8 mouse cellular contexts compared by ENCODE assay signal in the genomic region with DNA sequence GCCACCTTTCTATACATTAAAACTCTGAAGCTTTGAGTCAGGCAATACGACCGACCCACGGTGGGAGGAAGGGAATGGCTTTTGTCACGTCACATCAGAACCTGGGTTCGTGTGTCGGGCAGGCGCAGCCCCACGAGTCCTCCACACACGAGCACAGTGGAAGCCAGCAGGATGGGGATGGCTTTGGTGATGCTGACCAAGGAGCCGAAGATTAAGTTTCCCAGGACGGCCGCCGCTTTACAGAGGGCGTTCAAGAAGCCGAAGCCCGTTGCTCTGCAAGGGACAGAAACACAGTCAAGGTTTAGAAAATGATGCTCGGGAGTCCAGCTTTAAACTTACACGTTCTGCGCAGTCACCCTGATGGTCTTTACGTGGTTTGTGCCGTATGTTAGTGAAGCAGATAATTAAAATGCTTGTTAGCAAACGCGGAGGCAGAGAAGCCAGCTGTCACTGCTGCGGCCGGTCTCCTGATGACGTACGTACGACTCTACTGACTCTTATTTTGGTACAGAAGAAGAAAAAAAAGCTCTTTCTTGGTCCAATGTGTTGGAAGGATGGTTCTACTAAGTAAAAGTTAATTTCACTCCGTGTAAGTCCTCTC.
DNase-seq lines count a peak whose midpoint lies in the region; ATAC-seq and TF ChIP-seq lines count a peak whose summit lies in the region.

No protein-coding gene starts in this region.

- peak overlapping the region; percentile 51 for H3K9ac ChIP-seq in lung, embryonic 14.5 days
- H3K9ac ChIP-seq in embryonic facial prominence, embryonic 11.5 days (replicated peaks; ENCODE audit: low read length): peak overlapping the region; percentile 46
- peak overlapping the region; percentile 61 for H3K9ac ChIP-seq in kidney, embryonic 16.5 days (replicated peaks; ENCODE audit: low read length)
- peak overlapping the region; percentile 60 for H3K9ac ChIP-seq in liver, embryonic 12.5 days
- H3K9ac ChIP-seq in neural tube, embryonic 12.5 days: peak overlapping the region; percentile 19; the same call in 1 of the 2 replicates

- 5% methylated on average over 29 of the region's 29 CpGs for WGBS in lung, embryonic 14.5 days
- WGBS in embryonic facial prominence, embryonic 11.5 days: 11% methylated on average over 29 of the region's 29 CpGs
- 15% methylated on average over 29 of the region's 29 CpGs for WGBS in heart, embryonic 10.5 days
- WGBS in kidney, embryonic 16.5 days: 9% methylated on average over 29 of the region's 29 CpGs
- WGBS in liver, embryonic 12.5 days (ENCODE audit: insufficient replicate concordance): 25% methylated on average over 29 of the region's 29 CpGs
- 19% methylated on average over 29 of the region's 29 CpGs for WGBS in neural tube, embryonic 12.5 days

- H3K4me1 ChIP-seq in lung, embryonic 14.5 days (ENCODE audit: insufficient read depth): peaks cover 5% of the 10 kb centered on the region
- H3K4me1 ChIP-seq in embryonic facial prominence, embryonic 11.5 days (ENCODE audit: control insufficient read depth, insufficient read depth, low read length): peaks cover 3% of the 10 kb centered on the region
- peaks cover 47% of the 10 kb centered on the region for H3K4me1 ChIP-seq in heart, embryonic 10.5 days
- peaks cover 15% of the 10 kb centered on the region for H3K4me1 ChIP-seq in kidney, embryonic 16.5 days (ENCODE audit: insufficient read depth, low read length)
- peaks cover 86% of the 10 kb centered on the region for H3K4me1 ChIP-seq in liver, embryonic 12.5 days
- H3K4me1 ChIP-seq in neural tube, embryonic 12.5 days: peaks cover 23% of the 10 kb centered on the region

- H3K36me3 ChIP-seq in lung, embryonic 14.5 days (ENCODE audit: insufficient read depth): no peaks in the 10 kb centered on the region
- no peaks in the 10 kb centered on the region for H3K36me3 ChIP-seq in embryonic facial prominence, embryonic 11.5 days (replicated peaks; ENCODE audit: control insufficient read depth, insufficient read depth, low read depth, low read length)
- H3K36me3 ChIP-seq in heart, embryonic 10.5 days: no peaks in the 10 kb centered on the region
- H3K36me3 ChIP-seq in kidney, embryonic 16.5 days (ENCODE audit: insufficient read depth, low read length): no peaks in the 10 kb centered on the region
- H3K36me3 ChIP-seq in liver, embryonic 12.5 days: no peaks in the 10 kb centered on the region
- H3K36me3 ChIP-seq in neural tube, embryonic 12.5 days: no peaks in the 10 kb centered on the region

- H3K27ac ChIP-seq in lung, embryonic 14.5 days (ENCODE audit: low read depth): no peak overlapping the region
- H3K27ac ChIP-seq in embryonic facial prominence, embryonic 11.5 days (replicated peaks; ENCODE audit: low read depth, low read length): no peak overlapping the region
- H3K27ac ChIP-seq in heart, embryonic 10.5 days: peak overlapping the region; percentile 80
- no peak overlapping the region for H3K27ac ChIP-seq in kidney, embryonic 16.5 days (ENCODE audit: low read length)
- peak overlapping the region; percentile 59 for H3K27ac ChIP-seq in liver, embryonic 12.5 days
- no peak overlapping the region for H3K27ac ChIP-seq in neural tube, embryonic 12.5 days

- peak; percentile 66 for DNase-seq in lung, embryonic 14.5 days
- no peak for DNase-seq in lung, postnatal 25 days (ENCODE audit: low spot score)
- DNase-seq in embryonic facial prominence, embryonic 11.5 days (ENCODE audit: low spot score): peak; percentile 42
- no peak for DNase-seq in heart, embryonic 10.5 days (ENCODE audit: low spot score)
- no peak for DNase-seq in ovary, postnatal 14 days (ENCODE audit: low spot score)

- TF ChIP-seq CTCF in lung, embryonic 14.5 days (IDR thresholded peaks at IDR 0.05; ENCODE audit: low read depth): no peak

- H3K4me2 ChIP-seq in lung, embryonic 14.5 days: peak overlapping the region; percentile 82
- peak overlapping the region; percentile 68 for H3K4me2 ChIP-seq in embryonic facial prominence, embryonic 11.5 days (ENCODE audit: low read depth, low read length)
- peak overlapping the region; percentile 86 for H3K4me2 ChIP-seq in kidney, embryonic 16.5 days (replicated peaks; ENCODE audit: low read depth, low read length)
- peak overlapping the region; percentile 74 for H3K4me2 ChIP-seq in liver, embryonic 12.5 days
- peak overlapping the region; percentile 69 for H3K4me2 ChIP-seq in neural tube, embryonic 12.5 days (replicated peaks)

- no peaks in the 10 kb centered on the region for H3K9me3 ChIP-seq in lung, embryonic 14.5 days (ENCODE audit: low read depth, low read length)
- no peaks in the 10 kb centered on the region for H3K9me3 ChIP-seq in embryonic facial prominence, embryonic 11.5 days (replicated peaks; ENCODE audit: control insufficient read depth, low read length)
- H3K9me3 ChIP-seq in heart, embryonic 10.5 days: no peaks in the 10 kb centered on the region
- H3K9me3 ChIP-seq in kidney, embryonic 16.5 days (ENCODE audit: low read length): no peaks in the 10 kb centered on the region
- H3K9me3 ChIP-seq in liver, embryonic 12.5 days (replicated peaks): no peaks in the 10 kb centered on the region
- H3K9me3 ChIP-seq in neural tube, embryonic 12.5 days: no peaks in the 10 kb centered on the region

- peak; percentile 44; the same call in 1 of the 2 replicates for ATAC-seq in lung, embryonic 14.5 days (ENCODE audit: insufficient read depth)
- ATAC-seq in embryonic facial prominence, embryonic 11.5 days (replicated peaks; ENCODE audit: insufficient number of reproducible peaks, low FRiP score, low TSS enrichment, low read depth): no peak
- ATAC-seq in kidney, embryonic 16.5 days (ENCODE audit: low FRiP score, low TSS enrichment): peak; percentile 52
- ATAC-seq in liver, embryonic 12.5 days: no peak
- ATAC-seq in neural tube, embryonic 12.5 days (ENCODE audit: low FRiP score, low read depth): peak; percentile 49

- H3K4me3 ChIP-seq in lung, embryonic 14.5 days (ENCODE audit: low read depth, low read length): peak overlapping the region; percentile 40
- peak overlapping the region; percentile 29 for H3K4me3 ChIP-seq in embryonic facial prominence, embryonic 11.5 days (ENCODE audit: low read depth, low read length)
- H3K4me3 ChIP-seq in heart, embryonic 10.5 days: peak overlapping the region; percentile 59
- peak overlapping the region; percentile 49 for H3K4me3 ChIP-seq in kidney, embryonic 16.5 days (ENCODE audit: low read length)
- H3K4me3 ChIP-seq in liver, embryonic 12.5 days: peak overlapping the region; percentile 55
- H3K4me3 ChIP-seq in neural tube, embryonic 12.5 days: peak overlapping the region; percentile 34

- H3K27me3 ChIP-seq in lung, embryonic 14.5 days (ENCODE audit: insufficient read depth, low read length): 0 out of 2 replicates have a peak, but pooled peaks cover 5% of the 10 kb centered on the region
- H3K27me3 ChIP-seq in embryonic facial prominence, embryonic 11.5 days (ENCODE audit: control insufficient read depth, insufficient read depth, low read length): no peaks in the 10 kb centered on the region
- H3K27me3 ChIP-seq in heart, embryonic 10.5 days (ENCODE audit: insufficient read depth, poor library complexity, severe bottlenecking): peaks cover 6% of the 10 kb centered on the region; the same call in 1 of the 2 replicates
- H3K27me3 ChIP-seq in kidney, embryonic 16.5 days (ENCODE audit: insufficient read depth, low read length): no peaks in the 10 kb centered on the region; the same call in 1 of the 2 replicates
- no peaks in the 10 kb centered on the region for H3K27me3 ChIP-seq in liver, embryonic 12.5 days (replicated peaks)
- no peaks in the 10 kb centered on the region for H3K27me3 ChIP-seq in neural tube, embryonic 12.5 days (replicated peaks)

Comparison
In these comparisons a context has a peak if more than half of its experiments do, and no peak if none do; other contexts are left out.
1. DNase-seq: peak in lung, embryonic 14.5 days (single experiment) and embryonic facial prominence, embryonic 11.5 days (single experiment); none in lung, postnatal 25 days (single experiment), heart, embryonic 10.5 days (single experiment) and ovary, postnatal 14 days (single experiment).
2. ATAC-seq: peak in lung, embryonic 14.5 days (single experiment), kidney, embryonic 16.5 days (single experiment) and neural tube, embryonic 12.5 days (single experiment); none in embryonic facial prominence, embryonic 11.5 days (single experiment) and liver, embryonic 12.5 days (single experiment).
3. H3K27ac ChIP-seq: peak in heart, embryonic 10.5 days (single experiment) and liver, embryonic 12.5 days (single experiment); none in lung, embryonic 14.5 days (single experiment), embryonic facial prominence, embryonic 11.5 days (single experiment), kidney, embryonic 16.5 days (single experiment) and neural tube, embryonic 12.5 days (single experiment).
4. Peak in every context shown above with its lines, with median percentiles within 50 percentile points of each other: H3K4me2 ChIP-seq, H3K4me3 ChIP-seq and H3K9ac ChIP-seq.